Mouse (Mus musculus): Measurements from ENCODE around the gene Thrap3.

GRCm38 (mm10) chr4:126115871-126116521 lies 86.6 kb downstream of the Thrap3 start:
- TF ChIP-seq POLR2A (IDR thresholded peaks at IDR 0.05; ENCODE audit: insufficient read depth, low read depth, low read length), result no peak
- no peak for TF ChIP-seq CTCF (IDR thresholded peaks at IDR 0.05)
